Mouse (Mus musculus) forebrain, postnatal 0 days (tissue): ENCODE results near the gene Ambra1. TPM values are rescaled to one million over a fixed set of nuclear protein-coding genes. Genes with fewer than 3 reads are reported as not detected.

Experiments used
- ATAC-seq: fragments of 200-750 bp; cut with Nextera tagmentation; 2 replicates; pipeline ENCODE4 v1.8.0; 2017; ENCODE audit warnings: mild to moderate bottlenecking, moderate library complexity
- DNase-seq: peaks from one replicate; pipeline ENCODE4 v3.0.0-alpha.2; 2015
- H3K27ac ChIP-seq: fragments of 300-500 bp; sonication (generic); 2 replicates; pipeline ENCODE4 v1.5.1; 2014; ENCODE audit warnings: low read depth, mild to moderate bottlenecking, antibody characterized with exemption, low read length, moderate library complexity, mixed read lengths
- H3K27me3 ChIP-seq: fragments of 300-500 bp; sonication (generic); 2 replicates; pipeline ENCODE4 v1.6.1; 2014; ENCODE audit warnings: mild to moderate bottlenecking, low read length, mixed read lengths; ENCODE audit not compliant: insufficient read depth
- H3K36me3 ChIP-seq: fragments of 300-500 bp; sonication (generic); 2 replicates; pipeline ENCODE4 v1.6.1; 2014; ENCODE audit warnings: mild to moderate bottlenecking, moderate library complexity; ENCODE audit not compliant: insufficient read depth
- H3K4me1 ChIP-seq: fragments of 300-500 bp; sonication (generic); 2 replicates; pipeline ENCODE4 v1.6.1; 2014; ENCODE audit warnings: antibody characterized with exemption; ENCODE audit not compliant: insufficient read depth
- H3K4me2 ChIP-seq: fragments of 300-500 bp; sonication (generic); 2 replicates; pipeline ENCODE4 v1.6.1; 2014; ENCODE audit warnings: low read depth, mild to moderate bottlenecking, moderate library complexity
- H3K4me3 ChIP-seq: fragments of 300-500 bp; sonication (generic); 2 replicates; pipeline ENCODE4 v1.5.1; 2014; ENCODE audit warnings: low read depth, low read length, mixed read lengths
- H3K9ac ChIP-seq: fragments of 300-500 bp; sonication (generic); 2 replicates; pipeline ENCODE4 v1.6.1; 2014; ENCODE audit warnings: mild to moderate bottlenecking
- H3K9me3 ChIP-seq: fragments of 300-500 bp; sonication (generic); 2 replicates; pipeline ENCODE4 v1.6.1; 2016; ENCODE audit warnings: low read length
- CTCF ChIP-seq: sonication (generic); IDR thresholded peaks from 2 replicates; pipeline ENCODE4 v1.5.1; 2016; ENCODE audit warnings: antibody characterized with exemption, control low read depth, low read depth
- WGBS: fragments of 180-500 bp; shearing (Covaris S2); extraction: QIAGEN DNeasy Blood & Tissue Kit; methylation state at CpG from one replicate; pipeline ENCODE4 v1.1.7; 2014; 5-methylcytosine and 5-hydroxymethylcytosine counted together
- polyA plus RNA-seq: library from polyadenylated mRNA; unstranded; fragments of >200 nt; fragmentation: Nextera tagmentation; extraction: Ambion mirVana; gene quantifications from 2 replicates; pipeline ENCODE4 v1.2.1, GENCODE M21; 2015
- total RNA-seq: library from RNA; depleted of rRNA; stranded (reverse); fragments of >200 nt; gene quantifications from 2 replicates; pipeline ENCODE4 v1.2.3, GENCODE M21; 2014

Gene Ambra1
- total and polyA plus RNA-seq, 2 experiments from 2014 or later = 17.0 to 47.2 TPM

DNA sequence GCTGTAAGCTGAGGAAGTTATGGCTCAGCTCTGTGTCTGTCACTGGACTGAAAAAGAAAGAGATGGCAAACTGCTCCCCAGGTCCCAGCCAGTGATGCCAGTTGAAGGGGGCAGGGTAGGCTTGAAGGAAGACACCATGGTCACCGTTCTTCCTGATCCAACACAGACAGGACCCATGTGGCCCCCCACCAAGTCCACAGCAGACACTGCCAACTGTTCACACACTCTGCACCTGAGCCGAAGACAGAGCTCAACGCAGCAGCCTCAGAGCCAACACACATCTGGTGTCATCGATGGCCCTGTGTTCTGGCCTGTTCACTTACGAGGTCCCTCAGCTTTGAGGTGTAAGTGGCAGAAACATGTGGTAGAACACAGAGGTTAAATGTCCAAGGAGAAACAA is 230.5 kb downstream of the Ambra1 start:
- peaks cover 8% of the 10 kb centered on the region for H3K4me1 ChIP-seq
- H3K27ac ChIP-seq = no peak overlapping the region
- H3K4me3 ChIP-seq = no peak overlapping the region
- no peak overlapping the region for H3K4me2 ChIP-seq
- no peaks in the 10 kb centered on the region for H3K9me3 ChIP-seq
- no peaks in the 10 kb centered on the region for H3K27me3 ChIP-seq
- no peak overlapping the region for H3K9ac ChIP-seq
- H3K36me3 ChIP-seq = no peaks in the 10 kb centered on the region
- WGBS = 87% methylated on average over 5 of the region's 5 CpGs
- TF ChIP-seq CTCF = no peak
- no peak for ATAC-seq
- DNase-seq = no peak

DNA sequence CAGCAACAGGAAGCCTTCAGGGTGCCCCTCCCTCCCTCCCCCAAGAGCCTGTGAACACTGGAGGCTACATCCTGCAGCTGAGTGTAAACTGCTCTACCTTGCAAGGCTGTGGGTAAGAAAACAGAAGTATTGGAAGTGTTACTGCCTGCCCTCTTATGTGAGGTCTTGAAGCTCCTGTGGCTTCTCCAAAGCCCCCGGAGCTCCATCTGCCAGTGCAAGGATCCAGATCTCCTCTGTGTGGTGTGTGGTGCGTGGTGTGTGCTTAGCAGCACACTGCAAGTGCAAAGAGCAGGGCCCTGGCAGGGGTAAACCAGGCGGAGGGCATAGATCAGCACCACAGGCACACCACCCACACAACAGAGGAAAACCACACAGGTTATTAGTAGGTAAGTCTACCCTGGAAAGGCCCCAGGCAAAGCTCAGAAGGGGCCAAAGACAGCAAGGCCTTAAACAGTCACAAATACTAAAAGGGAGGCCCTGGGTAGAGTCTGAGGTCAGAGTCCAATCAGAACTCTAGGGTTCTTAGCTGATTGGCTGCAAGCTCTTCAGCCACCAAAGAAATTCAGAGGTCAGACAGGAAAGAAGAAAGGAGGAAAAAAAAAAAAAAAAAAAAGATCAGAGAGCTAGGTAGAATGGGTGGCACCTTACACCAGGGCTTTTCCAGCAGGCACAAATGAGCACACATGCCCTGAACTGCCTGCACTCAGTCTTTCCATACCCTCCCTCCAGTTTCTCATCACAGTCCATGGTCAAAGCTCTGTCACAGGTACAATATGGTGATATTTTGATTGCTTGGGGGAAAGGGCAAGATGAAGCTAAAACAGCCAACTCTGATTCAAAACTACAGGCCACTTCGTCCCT is 232.2 kb downstream of the Ambra1 start:
- WGBS = 63% methylated on average over 4 of the region's 4 CpGs
- H3K27me3 ChIP-seq = no peaks in the 10 kb centered on the region

DNA sequence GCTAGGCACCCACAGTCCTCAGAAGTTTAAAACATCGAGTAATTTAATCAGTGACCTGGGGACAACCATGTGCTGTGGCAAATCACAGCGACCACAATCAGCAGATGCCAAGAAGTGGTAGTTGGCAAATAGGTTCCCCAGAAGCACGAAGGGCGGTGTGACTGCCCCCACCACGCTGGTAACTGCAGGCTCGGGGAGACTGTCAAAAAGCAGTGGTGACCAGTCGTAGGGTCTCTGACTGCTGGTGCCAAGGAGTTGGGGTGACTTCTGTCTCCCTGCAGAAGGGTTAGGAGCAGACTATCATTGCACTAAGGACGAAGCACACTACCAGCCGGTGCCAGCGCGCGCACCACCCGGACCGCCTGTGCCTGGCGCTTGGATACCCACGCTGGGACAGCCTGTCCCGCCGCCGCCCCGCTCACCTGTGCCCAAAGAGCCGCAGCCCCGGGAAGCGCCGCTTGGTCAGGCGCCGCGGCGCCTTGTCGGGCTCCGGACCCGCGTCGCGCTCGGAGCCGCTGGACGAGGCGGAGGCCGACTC is 233.0 kb downstream of the Ambra1 start:
- Histone ChIP-seq H3K9me3 (no peaks in the 10 kb centered on the region), H3K4me1 (peaks cover 6% of the 10 kb centered on the region; the same call in 1 of the 2 replicates), H3K36me3 (no peaks in the 10 kb centered on the region), H3K9ac (peak overlapping the region; percentile 81), H3K27ac (peak overlapping the region; percentile 71; the same call in 1 of the 2 replicates), H3K4me3 (peak overlapping the region; percentile 87), H3K27me3 (no peaks in the 10 kb centered on the region), H3K4me2 (peak overlapping the region; percentile 85)
- WGBS = 2% methylated on average over 39 of the region's 39 CpGs
- DNase-seq (no peak), ATAC-seq (peak; percentile 51)
- no peak for TF ChIP-seq CTCF

More for the DNA sequence above, 232.2 kb downstream of the Ambra1 start:
- peak overlapping the region; percentile 85 for H3K4me2 ChIP-seq
- peak overlapping the region; percentile 87 for H3K4me3 ChIP-seq
- peaks cover 6% of the 10 kb centered on the region; the same call in 1 of the 2 replicates for H3K4me1 ChIP-seq
- H3K27ac ChIP-seq = no peak overlapping the region
- H3K9me3 ChIP-seq = no peaks in the 10 kb centered on the region
- no peak for ATAC-seq
- no peaks in the 10 kb centered on the region for H3K36me3 ChIP-seq
- no peak for DNase-seq
- H3K9ac ChIP-seq = peak overlapping the region; percentile 81
- no peak for TF ChIP-seq CTCF

DNA sequence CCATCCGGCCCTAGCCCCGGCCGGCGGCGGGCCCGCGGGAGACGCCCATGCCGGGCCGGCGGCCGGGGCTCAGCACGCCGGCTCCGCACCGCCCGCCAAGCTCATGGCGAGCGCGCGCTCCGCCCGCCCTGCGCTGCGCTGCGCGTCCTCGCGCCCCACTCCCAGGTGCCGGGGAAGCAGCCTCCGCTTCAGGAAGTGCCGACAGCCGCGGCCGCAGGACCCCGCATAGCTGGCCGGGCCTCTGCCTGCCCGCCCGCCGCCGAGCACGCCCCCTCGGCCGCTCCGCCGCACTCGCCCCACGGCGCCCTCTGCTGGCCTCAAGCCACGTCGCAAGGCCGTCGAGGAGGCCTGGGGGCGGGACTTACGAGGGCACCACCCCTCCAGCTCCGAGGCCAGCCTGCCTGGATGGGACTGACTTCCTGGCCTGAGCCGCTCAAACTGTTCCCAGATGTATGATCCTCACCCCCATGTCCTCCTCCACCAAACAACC is 233.6 kb downstream of the Ambra1 start:
- Histone ChIP-seq H3K9ac (peak overlapping the region; percentile 81), H3K27ac (peak overlapping the region; percentile 71; the same call in 1 of the 2 replicates), H3K4me3 (peak overlapping the region; percentile 87), H3K36me3 (no peaks in the 10 kb centered on the region), H3K9me3 (no peaks in the 10 kb centered on the region), H3K4me1 (peaks cover 6% of the 10 kb centered on the region; the same call in 1 of the 2 replicates), H3K27me3 (no peaks in the 10 kb centered on the region), H3K4me2 (peak overlapping the region; percentile 85)
- TF ChIP-seq CTCF = peak; percentile 85
- 1% methylated on average over 55 of the region's 57 CpGs for WGBS
- ATAC-seq (peak; percentile 94), DNase-seq (peak; percentile 93)

DNA sequence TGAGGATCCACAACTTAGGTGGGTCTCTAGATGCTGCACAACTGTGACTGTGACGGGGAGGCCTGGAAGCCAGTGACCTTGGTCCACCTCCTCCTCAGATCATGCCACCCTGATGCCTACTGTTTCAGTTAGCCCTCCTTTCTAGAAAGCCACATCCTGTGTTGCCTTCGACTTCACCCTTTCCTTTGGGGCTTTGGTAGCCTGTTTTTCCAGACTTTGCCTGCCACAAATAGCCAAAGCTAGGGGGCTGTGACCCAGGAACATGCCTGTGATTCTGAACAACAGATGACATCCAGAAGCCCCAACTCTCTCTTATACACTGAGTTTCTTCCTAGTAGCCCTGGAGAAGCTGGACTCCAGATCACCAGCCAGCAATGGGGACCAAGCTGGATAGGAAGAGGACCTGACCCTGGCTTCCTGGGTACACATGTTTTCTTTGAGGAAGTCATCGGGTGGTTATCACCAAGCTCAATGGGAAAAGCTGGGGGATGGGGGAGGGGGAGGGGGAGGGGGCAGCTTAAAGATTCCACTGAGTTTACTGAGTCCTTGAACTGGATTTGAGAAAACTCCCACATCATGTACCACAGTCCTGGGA is 234.8 kb downstream of the Ambra1 start:
- Histone ChIP-seq H3K4me3 (no peak overlapping the region), H3K4me1 (peaks cover 6% of the 10 kb centered on the region; the same call in 1 of the 2 replicates), H3K9ac (no peak overlapping the region), H3K4me2 (no peak overlapping the region), H3K36me3 (no peaks in the 10 kb centered on the region), H3K27me3 (no peaks in the 10 kb centered on the region), H3K27ac (no peak overlapping the region), H3K9me3 (no peaks in the 10 kb centered on the region)
- 87% methylated on average over 3 of the region's 3 CpGs for WGBS
- TF ChIP-seq CTCF = no peak
- no peak for DNase-seq
- no peak for ATAC-seq

DNA sequence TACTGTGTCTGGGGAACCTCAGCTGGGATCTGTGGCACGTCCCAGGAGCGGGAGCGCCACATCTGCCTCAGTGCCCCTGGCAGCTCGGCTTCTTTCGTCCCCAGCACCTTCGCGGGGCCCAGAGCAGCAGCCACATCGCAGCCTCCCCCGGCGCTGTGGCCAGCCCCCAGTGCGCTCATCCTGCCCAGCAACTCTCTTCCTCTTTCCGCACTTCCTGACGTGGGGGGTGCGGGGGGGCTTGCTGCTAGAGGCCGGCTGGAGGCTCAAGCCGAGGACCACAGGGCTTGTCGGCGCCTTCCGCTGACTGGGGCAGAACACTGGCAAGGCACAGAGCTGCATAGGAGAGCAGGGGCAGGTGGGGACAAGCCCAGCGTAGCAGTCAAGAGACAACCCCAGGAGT is 235.5 kb downstream of the Ambra1 start:
- ATAC-seq = no peak
- DNase-seq = no peak
- Histone ChIP-seq H3K4me1 (peaks cover 6% of the 10 kb centered on the region; the same call in 1 of the 2 replicates), H3K4me3 (no peak overlapping the region), H3K9ac (no peak overlapping the region), H3K27me3 (no peaks in the 10 kb centered on the region), H3K9me3 (no peaks in the 10 kb centered on the region), H3K4me2 (no peak overlapping the region), H3K36me3 (no peaks in the 10 kb centered on the region), H3K27ac (no peak overlapping the region)
- no peak for TF ChIP-seq CTCF
- WGBS = 23% methylated on average over 20 of the region's 20 CpGs

DNA sequence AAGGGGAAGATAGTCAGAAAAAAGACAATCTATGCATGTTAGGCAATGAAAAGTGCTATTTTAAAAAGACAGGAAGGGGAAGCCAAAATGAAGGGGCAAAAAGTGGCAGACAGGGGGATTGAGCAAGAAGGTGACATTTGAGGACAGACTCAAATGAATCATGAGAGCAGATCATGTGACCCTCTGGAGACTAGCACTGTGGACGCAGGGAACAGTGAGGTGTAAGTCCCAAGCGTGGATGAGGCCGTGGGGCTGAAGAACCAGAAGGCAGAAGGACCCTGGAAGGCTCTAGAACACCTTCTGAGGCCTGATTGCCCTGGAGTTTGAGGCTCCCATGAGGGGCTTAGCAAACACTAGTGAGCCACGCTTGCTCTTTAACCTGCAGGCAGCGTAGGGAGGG is 236.4 kb downstream of the Ambra1 start:
- 94% methylated on average over 5 of the region's 5 CpGs for WGBS
- Histone ChIP-seq H3K4me1 (peaks cover 12% of the 10 kb centered on the region), H3K4me3 (no peak overlapping the region), H3K27ac (no peak overlapping the region), H3K9me3 (no peaks in the 10 kb centered on the region), H3K36me3 (no peaks in the 10 kb centered on the region), H3K27me3 (no peaks in the 10 kb centered on the region), H3K4me2 (no peak overlapping the region), H3K9ac (no peak overlapping the region)
- no peak for ATAC-seq
- TF ChIP-seq CTCF = no peak
- no peak for DNase-seq
